Mouse (Mus musculus): ENCODE data around the gene Ugcg. TPM values are rescaled to one million over a fixed set of nuclear protein-coding genes. Genes with fewer than 3 reads are reported as not detected.

Ugcg gene
- total and polyA plus RNA-seq, 2 experiments from 2014 or later, result 19.1 to 46.5 TPM

- ATAC-seq (no peak), DNase-seq (ENCODE audit: low spot score) (no peak)
- WGBS, result 88% methylated on average over 6 of the region's 6 CpGs
- H3K4me1 ChIP-seq (ENCODE audit: insufficient read depth, low read length), result no peaks in the 10 kb centered on the region
- TF ChIP-seq CTCF (IDR thresholded peaks at IDR 0.05; ENCODE audit: low read depth), result no peak
- H3K27me3 ChIP-seq (ENCODE audit: insufficient read depth, low read length), result no peaks in the 10 kb centered on the region
- no peak overlapping the region for H3K27ac ChIP-seq
- no peaks in the 10 kb centered on the region for H3K36me3 ChIP-seq (ENCODE audit: insufficient read depth, low read length)
- no peak overlapping the region for H3K4me3 ChIP-seq (ENCODE audit: low read length)
- no peak overlapping the region for H3K9ac ChIP-seq (replicated peaks; ENCODE audit: low read length)
- H3K9me3 ChIP-seq (ENCODE audit: low read length), result no peaks in the 10 kb centered on the region
- H3K4me2 ChIP-seq (ENCODE audit: low read depth, low read length), result no peak overlapping the region
Observed at GRCm38 (mm10) chr4:59252386-59253054, 63.5 kb downstream of the Ugcg start.

- H3K27me3 ChIP-seq (ENCODE audit: insufficient read depth, low read length), result no peaks in the 10 kb centered on the region
- H3K4me1 ChIP-seq (ENCODE audit: insufficient read depth, low read length), result no peaks in the 10 kb centered on the region
- H3K4me2 ChIP-seq (ENCODE audit: low read depth, low read length), result no peak overlapping the region
- no peak overlapping the region for H3K9ac ChIP-seq (replicated peaks; ENCODE audit: low read length)
- H3K4me3 ChIP-seq (ENCODE audit: low read length), result no peak overlapping the region
- H3K9me3 ChIP-seq (ENCODE audit: low read length), result no peaks in the 10 kb centered on the region
- H3K27ac ChIP-seq, result no peak overlapping the region
- ATAC-seq, result no peak
- no peaks in the 10 kb centered on the region for H3K36me3 ChIP-seq (ENCODE audit: insufficient read depth, low read length)
- no peak for DNase-seq (ENCODE audit: low spot score)
- WGBS, result 92% methylated on average over 5 of the region's 5 CpGs
- TF ChIP-seq CTCF (IDR thresholded peaks at IDR 0.05; ENCODE audit: low read depth), result no peak
Observed at GRCm38 (mm10) chr4:59253055-59253434, 64.0 kb downstream of the Ugcg start.

- Histone ChIP-seq H3K4me1 (ENCODE audit: insufficient read depth, low read length) (no peaks in the 10 kb centered on the region), H3K27me3 (ENCODE audit: insufficient read depth, low read length) (no peaks in the 10 kb centered on the region), H3K27ac (no peak overlapping the region), H3K4me2 (ENCODE audit: low read depth, low read length) (no peak overlapping the region), H3K9ac (replicated peaks; ENCODE audit: low read length) (no peak overlapping the region), H3K9me3 (ENCODE audit: low read length) (no peaks in the 10 kb centered on the region), H3K4me3 (ENCODE audit: low read length) (no peak overlapping the region), H3K36me3 (ENCODE audit: insufficient read depth, low read length) (no peaks in the 10 kb centered on the region)
- no peak for DNase-seq (ENCODE audit: low spot score)
- 95% methylated on average over 6 of the region's 6 CpGs for WGBS
- no peak for ATAC-seq
- no peak for TF ChIP-seq CTCF (IDR thresholded peaks at IDR 0.05; ENCODE audit: low read depth)
Observed at GRCm38 (mm10) chr4:59254397-59254796, 65.3 kb downstream of the Ugcg start.

GRCm38 (mm10) chr4:59255988-59256387 is 66.9 kb downstream of the Ugcg start:
- TF ChIP-seq CTCF (IDR thresholded peaks at IDR 0.05; ENCODE audit: low read depth), result no peak
- Histone ChIP-seq H3K9me3 (ENCODE audit: low read length) (no peaks in the 10 kb centered on the region), H3K27ac (no peak overlapping the region), H3K27me3 (ENCODE audit: insufficient read depth, low read length) (no peaks in the 10 kb centered on the region), H3K4me1 (ENCODE audit: insufficient read depth, low read length) (no peaks in the 10 kb centered on the region), H3K4me3 (ENCODE audit: low read length) (no peak overlapping the region), H3K36me3 (ENCODE audit: insufficient read depth, low read length) (no peaks in the 10 kb centered on the region), H3K9ac (replicated peaks; ENCODE audit: low read length) (no peak overlapping the region), H3K4me2 (ENCODE audit: low read depth, low read length) (no peak overlapping the region)
- no peak for ATAC-seq
- 72% methylated on average over 5 of the region's 5 CpGs for whole genome bisulfite sequencing
- DNase-seq (ENCODE audit: low spot score), result no peak

- H3K9ac ChIP-seq (replicated peaks; ENCODE audit: low read length), result no peak overlapping the region
- 67% methylated on average over 3 of the region's 3 CpGs for WGBS
- no peak for ATAC-seq
- no peaks in the 10 kb centered on the region for H3K4me1 ChIP-seq (ENCODE audit: insufficient read depth, low read length)
- H3K27ac ChIP-seq, result no peak overlapping the region
- TF ChIP-seq CTCF (IDR thresholded peaks at IDR 0.05; ENCODE audit: low read depth), result no peak
- H3K4me2 ChIP-seq (ENCODE audit: low read depth, low read length), result no peak overlapping the region
- H3K9me3 ChIP-seq (ENCODE audit: low read length), result no peaks in the 10 kb centered on the region
- H3K4me3 ChIP-seq (ENCODE audit: low read length), result no peak overlapping the region
- DNase-seq (ENCODE audit: low spot score), result no peak
- H3K27me3 ChIP-seq (ENCODE audit: insufficient read depth, low read length), result no peaks in the 10 kb centered on the region
- H3K36me3 ChIP-seq (ENCODE audit: insufficient read depth, low read length), result no peaks in the 10 kb centered on the region
Observed at GRCm38 (mm10) chr4:59257866-59258265, 68.8 kb downstream of the Ugcg start.

- Histone ChIP-seq H3K9ac (replicated peaks; ENCODE audit: low read length) (no peak overlapping the region), H3K4me2 (ENCODE audit: low read depth, low read length) (no peak overlapping the region), H3K4me1 (ENCODE audit: insufficient read depth, low read length) (no peaks in the 10 kb centered on the region), H3K27ac (no peak overlapping the region), H3K27me3 (ENCODE audit: insufficient read depth, low read length) (no peaks in the 10 kb centered on the region), H3K36me3 (ENCODE audit: insufficient read depth, low read length) (no peaks in the 10 kb centered on the region), H3K9me3 (ENCODE audit: low read length) (no peaks in the 10 kb centered on the region), H3K4me3 (ENCODE audit: low read length) (no peak overlapping the region)
- DNase-seq (ENCODE audit: low spot score) (no peak), ATAC-seq (no peak)
- no peak for TF ChIP-seq CTCF (IDR thresholded peaks at IDR 0.05; ENCODE audit: low read depth)
- 83% methylated on average over 2 of the region's 2 CpGs for WGBS
Observed at GRCm38 (mm10) chr4:59258771-59259170, 69.7 kb downstream of the Ugcg start.

GRCm38 (mm10) chr4:59259806-59260205 is 70.7 kb downstream of the Ugcg start:
- H3K36me3 ChIP-seq (ENCODE audit: insufficient read depth, low read length), result no peaks in the 10 kb centered on the region
- H3K27ac ChIP-seq, result no peak overlapping the region
- DNase-seq (ENCODE audit: low spot score) (no peak), ATAC-seq (no peak)
- H3K27me3 ChIP-seq (ENCODE audit: insufficient read depth, low read length), result no peaks in the 10 kb centered on the region
- WGBS, result 84% methylated on average over 1 of the region's 1 CpGs
- TF ChIP-seq CTCF (IDR thresholded peaks at IDR 0.05; ENCODE audit: low read depth), result no peak
- no peak overlapping the region for H3K4me2 ChIP-seq (ENCODE audit: low read depth, low read length)
- no peak overlapping the region for H3K4me3 ChIP-seq (ENCODE audit: low read length)
- no peak overlapping the region for H3K9ac ChIP-seq (replicated peaks; ENCODE audit: low read length)
- H3K4me1 ChIP-seq (ENCODE audit: insufficient read depth, low read length), result no peaks in the 10 kb centered on the region
- no peaks in the 10 kb centered on the region for H3K9me3 ChIP-seq (ENCODE audit: low read length)

All from hindbrain, postnatal 0 days (tissue).